ENCODE assay signal across 13 mouse cellular contexts in genomic region chr11:117247541-117247940, GRCm38 (mm10).
"Had no signal": no experiment of that assay in that cellular context is flagged by ENCODE, and none has a peak within 500 bp of the region (broad histone marks: within the 10 kb centered on the region; RNA-seq: fewer than 3 reads in every experiment).

No protein-coding gene starts in this region.

- H3K4me2 ChIP-seq: intestine, embryonic 15.5 days; limb, embryonic 12.5 days; liver, embryonic 11.5 days; liver, embryonic 15.5 days; midbrain, embryonic 11.5 days; neural tube, embryonic 13.5 days had no signal

- H3K9ac ChIP-seq: intestine, embryonic 15.5 days; limb, embryonic 12.5 days; liver, embryonic 15.5 days; neural tube, embryonic 13.5 days had no signal

- H3K27ac ChIP-seq: intestine, embryonic 15.5 days; limb, embryonic 12.5 days; liver, embryonic 15.5 days; macrophage; neural tube, embryonic 13.5 days had no signal

- H3K9me3 ChIP-seq: intestine, embryonic 15.5 days; limb, embryonic 12.5 days; liver, embryonic 15.5 days; megakaryocyte, embryonic 14.5 days; neural tube, embryonic 13.5 days had no signal

- DNase-seq: retina, postnatal 1 day; right cerebral cortex, postnatal 14 days; thymus, adult 2 months; thymus, postnatal 25 days had no signal

- H3K27me3 ChIP-seq: intestine, embryonic 15.5 days; limb, embryonic 12.5 days; liver, embryonic 15.5 days; neural tube, embryonic 13.5 days had no signal

- ATAC-seq: intestine, embryonic 15.5 days; midbrain, embryonic 16.5 days had no signal

- H3K4me3 ChIP-seq: intestine, embryonic 15.5 days; limb, embryonic 12.5 days; liver, embryonic 15.5 days; megakaryocyte, embryonic 14.5 days; neural tube, embryonic 13.5 days had no signal

- H3K36me3 ChIP-seq: intestine, embryonic 15.5 days; limb, embryonic 12.5 days; liver, embryonic 15.5 days; neural tube, embryonic 13.5 days had no signal
